Mouse (Mus musculus) kidney, postnatal 25 days (tissue): Measurements from ENCODE around the gene Dmc1.

ENCODE experiments used
- DNase-seq, 2 experiments: peaks; one replicate each; pipeline ENCODE4 v3.0.0; 2021; ENCODE audit warnings: mixed read lengths in 2 of 2

Gene Dmc1

DNA sequence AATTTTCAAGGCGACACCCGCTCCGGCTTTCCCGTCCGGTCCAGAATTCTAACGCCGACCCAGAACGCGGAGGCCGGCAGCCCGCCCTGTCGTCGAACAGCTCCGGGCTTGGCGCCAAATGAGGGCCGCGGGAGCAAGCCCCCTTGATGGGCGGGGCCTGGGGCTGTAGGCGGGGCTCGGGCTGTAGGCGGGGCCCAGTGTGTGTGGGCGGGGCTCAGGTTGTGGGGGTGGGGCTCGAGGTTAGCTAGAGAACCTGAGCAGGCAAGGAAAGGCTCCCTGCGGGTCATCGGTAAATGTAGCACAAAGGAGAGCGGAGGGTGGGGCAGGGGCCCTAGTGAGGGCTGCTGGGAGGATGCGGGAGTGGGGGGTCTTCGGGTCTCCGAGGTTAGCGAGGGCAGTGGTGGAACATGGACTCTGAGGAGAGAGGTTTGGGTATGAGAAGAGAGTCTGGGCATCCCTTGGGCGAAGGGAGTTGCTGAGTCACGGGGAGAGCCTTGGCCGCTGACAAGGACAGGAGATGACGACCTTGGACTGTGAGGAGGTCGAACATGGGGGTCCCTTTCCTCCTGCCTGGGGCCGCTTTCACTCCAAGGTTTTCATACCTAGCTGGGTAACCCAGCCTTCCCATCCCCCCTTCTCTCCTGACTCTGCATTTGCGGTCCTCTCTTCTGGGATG lies at the start of gene Dmc1:
Gene Dmc1 (minus strand): TSS at position 120 of the 676 bp plus-strand sequence.
- DNase-seq: peak; percentile 50 to 56

DNA sequence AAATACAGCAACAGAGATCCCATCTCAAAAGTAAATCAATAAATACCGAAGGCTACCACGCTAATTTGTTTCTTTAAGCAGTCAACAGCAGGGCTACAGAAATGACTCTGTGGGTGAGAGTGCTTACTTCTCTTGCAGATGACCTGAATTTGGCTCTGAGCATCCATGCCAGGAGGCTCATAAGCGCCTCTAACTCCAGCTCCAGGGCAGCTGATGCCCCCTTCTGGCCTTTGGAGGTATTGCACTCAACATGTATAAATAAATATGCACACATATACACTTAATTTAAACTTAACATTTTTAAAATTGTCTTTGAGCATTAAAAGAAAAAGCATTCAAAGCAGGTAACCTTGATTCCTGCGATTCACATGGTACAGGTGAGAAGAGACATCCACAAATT lies 46.6 kb upstream of the Dmc1 start:
- DNase-seq: peak in 1 of 2 experiments; percentile 14

DNA sequence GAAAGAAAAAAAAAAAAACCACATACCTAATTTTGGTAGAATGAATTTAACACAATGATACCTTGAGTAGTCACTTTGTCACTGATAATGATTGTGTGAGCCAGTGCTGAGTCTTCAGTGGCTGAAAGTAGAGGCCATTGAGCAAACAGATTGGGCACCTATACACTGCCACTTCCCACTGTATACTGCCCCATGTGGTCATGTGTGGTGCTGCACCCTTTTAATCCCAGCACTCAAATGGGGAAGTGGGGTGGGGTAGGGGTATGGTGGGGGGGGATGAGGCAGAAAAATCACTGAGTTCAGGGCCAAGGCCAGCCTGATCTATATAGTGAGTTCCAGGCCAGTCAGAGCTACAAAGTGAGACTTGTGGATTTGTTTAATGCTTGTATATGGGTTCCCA lies 45.7 kb upstream of the Dmc1 start:
- peak in 1 of 2 experiments; percentile 58 for DNase-seq

DNA sequence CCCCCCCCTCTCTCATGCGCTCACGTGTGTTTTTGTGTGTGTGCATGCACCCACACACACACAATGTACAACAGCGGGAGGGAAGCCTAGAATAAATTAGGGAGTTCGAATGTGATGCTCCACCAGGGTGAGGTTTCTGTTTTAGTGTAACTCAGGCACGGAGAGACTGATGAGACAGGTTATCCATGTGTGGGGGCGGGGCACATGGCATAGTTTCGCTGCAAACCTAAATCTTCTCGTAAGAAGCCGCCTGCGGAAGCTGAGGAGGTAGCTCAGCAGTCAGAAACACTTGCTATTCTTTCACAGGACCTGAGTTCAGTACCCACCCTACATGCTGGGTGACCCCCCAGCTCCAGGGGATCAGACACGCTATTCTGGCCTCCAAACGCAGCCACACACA lies 43.2 kb upstream of the Dmc1 start:
- no peak for DNase-seq

DNA sequence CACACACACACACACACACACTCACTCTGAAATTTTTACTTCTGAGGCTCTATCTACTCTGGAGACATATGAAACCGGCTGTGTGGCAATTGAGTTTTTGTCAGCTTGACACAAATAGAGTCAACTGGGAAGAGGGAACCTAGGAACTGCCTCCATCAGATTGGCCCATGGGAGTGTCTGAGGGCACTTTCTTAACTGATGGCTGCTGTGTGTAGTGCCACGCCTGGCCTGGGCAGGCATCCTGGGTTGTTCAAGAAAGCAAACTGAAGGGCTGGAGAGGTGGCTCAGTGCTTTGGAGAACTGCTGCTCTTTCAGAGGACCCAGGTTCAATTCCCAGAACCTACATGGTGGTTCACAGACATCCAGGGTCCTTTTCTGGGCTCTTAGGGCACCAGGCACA lies 40.6 kb upstream of the Dmc1 start:
- no peak for DNase-seq

DNA sequence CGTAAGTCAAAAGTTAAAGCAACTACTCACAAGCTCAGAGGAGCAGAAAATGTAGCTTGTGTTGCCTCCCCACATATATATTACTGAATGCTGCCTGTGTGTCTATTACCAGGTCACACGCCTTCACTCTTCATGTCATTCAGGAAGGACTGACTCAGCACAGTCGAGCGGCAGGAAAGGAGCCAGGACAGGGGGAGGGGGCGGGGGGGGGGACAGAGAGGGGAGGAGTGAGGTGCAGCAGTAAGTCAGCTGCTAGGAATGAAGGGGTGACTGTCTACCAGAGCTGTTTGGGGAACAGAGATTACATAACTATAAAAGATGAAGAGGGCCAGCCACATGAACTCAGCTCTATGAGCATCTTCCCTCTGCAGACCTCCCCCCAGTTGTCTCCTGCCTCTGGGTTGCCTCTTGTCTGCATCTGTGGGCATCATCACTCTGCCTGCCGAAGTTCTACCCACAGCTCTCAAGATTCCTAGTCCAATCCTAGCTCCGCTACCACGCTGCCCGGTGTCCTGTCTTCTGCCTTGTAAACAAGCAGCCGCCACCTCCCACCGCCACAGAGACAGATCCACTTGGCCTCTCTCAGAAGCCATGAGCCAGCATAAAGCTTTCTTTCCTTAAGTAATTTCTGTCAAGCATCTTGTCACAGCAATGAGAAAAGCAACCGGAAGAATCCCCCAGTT lies 36.4 kb upstream of the Dmc1 start:
- no peak for DNase-seq

DNA sequence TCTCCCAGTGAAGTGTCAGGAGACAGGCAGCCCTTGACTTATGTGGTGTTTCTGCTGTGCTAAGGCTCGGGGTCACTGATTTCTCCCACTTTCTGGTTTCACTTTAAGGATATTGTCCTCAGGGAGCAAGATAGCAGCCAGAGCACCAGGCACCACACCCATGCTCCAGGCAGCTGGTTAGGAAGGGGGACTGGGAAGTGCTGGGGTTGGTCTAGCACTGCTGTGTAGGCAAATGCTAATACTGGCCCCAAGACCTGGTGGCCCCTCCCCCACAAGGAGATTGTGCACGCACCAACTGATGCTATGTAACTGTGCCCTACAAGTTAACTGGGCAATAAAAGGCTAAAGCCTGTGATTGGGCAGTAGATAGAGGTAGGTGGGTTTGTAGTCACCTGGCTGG lies 25.6 kb upstream of the Dmc1 start:
- peak in 1 of 2 experiments; percentile 7 for DNase-seq

DNA sequence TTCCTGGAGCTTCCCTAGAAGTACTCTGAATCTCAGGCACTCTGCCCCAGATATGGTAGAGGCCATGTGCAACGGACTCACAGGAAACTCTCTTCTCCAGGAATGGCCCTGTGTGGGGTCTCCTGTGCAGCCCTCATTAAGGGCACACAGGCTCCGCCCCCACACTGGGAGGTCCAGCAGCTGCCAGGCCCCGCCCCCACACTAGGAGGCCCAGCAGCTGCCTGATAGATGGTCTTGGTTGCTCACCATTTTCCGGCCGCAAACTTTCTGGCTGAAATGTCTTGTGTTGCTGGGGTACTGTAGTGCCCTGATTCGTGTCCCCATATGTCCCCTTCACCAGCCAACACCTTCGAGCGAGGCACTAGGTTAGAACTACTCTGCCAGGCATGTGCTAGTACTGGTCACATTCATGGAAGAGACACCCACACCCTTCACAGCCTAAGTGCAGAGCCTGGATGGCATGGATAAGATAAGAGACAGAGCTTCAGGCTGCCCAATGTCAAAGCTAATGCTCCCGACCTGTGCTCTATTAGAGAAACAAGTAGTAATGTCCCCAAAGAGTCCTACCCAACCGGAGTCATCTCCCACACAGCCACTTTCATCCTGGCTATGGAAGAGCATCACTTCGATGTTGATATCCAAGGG lies 15.0 kb upstream of the Dmc1 start:
- no peak for DNase-seq

DNA sequence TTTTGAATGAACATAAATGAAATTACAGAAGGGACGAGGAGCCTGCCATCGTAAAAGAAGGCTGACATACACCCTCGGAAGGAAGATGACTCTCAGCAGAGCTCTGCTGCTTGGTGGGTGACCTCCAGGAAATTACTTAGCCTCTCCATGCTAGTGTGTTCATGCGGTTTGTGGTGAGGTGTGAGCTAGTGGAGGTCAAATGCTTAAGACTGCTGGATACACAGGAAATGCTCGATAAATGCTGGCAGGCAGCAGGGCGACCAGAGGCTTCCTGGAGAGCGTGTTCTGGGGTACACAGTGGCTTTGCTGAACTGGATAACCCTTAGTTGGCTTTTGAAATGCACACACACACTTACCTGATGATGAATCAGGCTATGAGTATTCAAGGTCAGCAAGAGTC lies 13.5 kb upstream of the Dmc1 start:
- DNase-seq: no peak

DNA sequence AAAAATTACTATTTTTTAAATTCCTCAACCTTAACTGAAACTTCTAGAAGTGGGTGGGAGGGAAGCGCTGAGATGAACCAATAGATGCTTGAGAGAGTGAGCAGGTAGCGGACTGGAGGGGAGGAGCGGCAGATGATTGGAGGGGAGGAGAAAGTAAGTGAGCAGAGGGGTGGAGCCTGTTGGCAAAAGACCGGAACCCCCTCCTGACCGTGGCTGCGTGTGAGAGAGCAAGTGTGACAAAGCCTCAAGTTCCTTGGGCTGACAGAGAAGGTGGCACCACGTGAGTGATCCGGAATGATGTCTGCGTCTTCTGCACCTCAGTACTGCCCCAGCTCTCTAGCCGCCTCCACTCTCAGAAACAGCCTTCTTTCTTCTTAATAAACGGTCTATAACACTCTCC lies 12.2 kb upstream of the Dmc1 start:
- no peak for DNase-seq

DNA sequence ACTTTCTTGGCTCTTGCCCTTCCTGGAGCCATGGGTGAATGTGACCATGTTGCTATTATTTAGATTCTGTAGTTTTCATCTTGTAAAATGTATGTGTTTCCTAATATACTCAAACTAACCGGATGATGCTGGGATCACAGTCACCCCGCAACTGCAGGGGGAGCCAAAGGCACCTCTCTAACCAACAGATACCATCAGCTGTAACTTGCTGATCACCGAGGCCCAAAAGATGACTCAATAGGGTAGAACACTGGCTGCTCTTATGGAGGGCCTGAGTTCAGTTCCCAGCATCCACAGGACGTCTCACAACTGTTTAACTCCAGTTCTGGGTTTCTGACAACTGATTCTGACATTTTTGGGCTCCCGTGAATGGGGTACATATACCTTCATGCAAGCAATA lies 11.8 kb upstream of the Dmc1 start:
- no peak for DNase-seq

DNA sequence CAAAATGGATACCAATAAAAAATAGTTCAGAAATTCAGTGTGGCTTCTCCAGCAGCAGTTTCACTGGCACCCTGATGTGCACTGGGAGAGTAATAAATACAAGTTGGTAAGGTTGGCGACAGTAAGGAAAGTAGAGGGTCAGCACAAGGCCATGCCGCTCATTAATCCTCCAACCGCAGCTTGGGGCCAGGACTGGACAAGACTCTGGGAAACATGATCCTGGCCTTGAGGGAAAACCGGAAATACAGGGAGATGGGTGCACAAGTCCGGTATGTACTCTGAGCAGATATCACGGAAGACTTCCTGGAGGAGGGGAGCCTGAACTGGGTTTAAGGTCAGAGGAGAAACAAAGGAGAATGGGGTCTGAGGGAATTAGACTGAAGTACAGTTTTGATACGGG lies 10.6 kb upstream of the Dmc1 start:
- DNase-seq: no peak

DNA sequence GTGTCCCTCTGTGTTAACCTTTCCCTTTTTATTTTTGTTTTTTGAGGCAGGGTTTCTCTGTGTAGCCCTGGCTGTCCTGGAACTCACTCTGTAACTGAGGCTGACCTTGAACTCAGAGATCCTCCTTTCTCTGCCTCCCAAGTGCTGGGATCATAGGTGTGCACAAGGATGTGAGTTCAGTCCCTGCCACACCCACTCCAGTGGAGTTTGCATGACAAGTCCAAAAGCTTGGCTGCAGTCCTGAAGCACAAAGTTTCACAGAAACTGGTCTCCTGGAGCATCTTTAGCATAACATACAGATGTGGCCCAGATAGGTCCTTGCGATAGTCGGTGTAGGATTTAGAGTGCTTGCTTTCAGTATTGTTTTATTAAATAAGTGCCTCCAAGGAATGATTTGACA lies 4.3 kb upstream of the Dmc1 start:
- DNase-seq: no peak

DNA sequence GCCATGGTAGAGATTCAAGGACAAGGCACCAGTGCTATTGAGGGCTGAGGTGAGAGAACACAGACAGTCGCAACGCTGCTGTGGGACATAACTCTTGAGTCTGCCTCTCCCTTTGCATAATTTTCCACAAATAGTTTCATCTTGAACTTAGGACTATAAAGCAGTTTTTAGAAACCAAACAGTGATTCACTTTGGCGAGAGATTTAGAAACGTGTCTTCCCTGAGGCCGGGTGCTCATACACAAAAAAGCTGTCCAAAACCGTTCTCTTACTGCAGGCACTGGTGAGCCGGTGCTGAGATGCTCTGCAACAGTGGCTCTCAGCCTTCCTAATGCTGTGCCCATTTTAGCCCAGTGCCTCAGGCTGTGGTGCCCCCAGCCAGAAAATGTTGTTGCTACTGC lies 3.3 kb upstream of the Dmc1 start:
- no peak for DNase-seq

DNA sequence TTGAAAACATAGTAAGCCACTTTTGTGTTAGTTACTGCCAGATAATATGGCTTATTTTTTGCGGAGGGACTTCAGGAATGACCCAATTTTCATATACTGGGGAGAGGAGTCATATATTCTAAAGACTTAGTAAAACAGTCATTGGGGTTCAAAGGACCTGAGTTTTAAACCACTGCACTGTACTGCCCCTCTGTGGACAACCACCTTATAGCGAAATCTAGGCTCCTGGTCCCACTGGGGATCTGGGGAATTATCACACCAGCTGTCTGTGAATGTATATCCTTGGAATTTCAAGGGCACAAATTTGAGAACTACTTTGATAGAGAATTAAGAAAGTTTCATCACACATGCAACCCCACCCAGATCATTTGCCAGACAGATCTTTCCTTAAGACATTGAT lies 2.8 kb upstream of the Dmc1 start:
- DNase-seq: peak in 1 of 2 experiments; percentile 14

DNA sequence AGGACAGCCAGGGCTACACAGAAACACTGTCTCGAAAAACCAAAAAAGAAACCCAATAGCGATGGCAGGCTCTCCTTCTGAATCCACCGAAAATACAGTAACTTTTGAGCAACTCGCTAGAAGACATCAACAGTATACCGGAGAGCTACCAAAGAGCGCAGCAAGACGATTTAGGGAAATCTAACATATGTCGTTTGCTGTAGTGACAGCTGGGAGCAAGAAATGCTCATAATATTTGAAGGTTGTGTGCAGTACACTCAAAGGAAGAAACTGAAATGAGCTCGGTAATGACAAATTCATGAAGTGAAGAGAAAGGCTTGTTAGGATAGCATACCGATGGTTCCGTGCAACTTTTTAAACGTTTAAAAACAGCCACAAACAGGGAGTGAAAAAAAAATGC lies 1.3 kb upstream of the Dmc1 start:
- DNase-seq: no peak

DNA sequence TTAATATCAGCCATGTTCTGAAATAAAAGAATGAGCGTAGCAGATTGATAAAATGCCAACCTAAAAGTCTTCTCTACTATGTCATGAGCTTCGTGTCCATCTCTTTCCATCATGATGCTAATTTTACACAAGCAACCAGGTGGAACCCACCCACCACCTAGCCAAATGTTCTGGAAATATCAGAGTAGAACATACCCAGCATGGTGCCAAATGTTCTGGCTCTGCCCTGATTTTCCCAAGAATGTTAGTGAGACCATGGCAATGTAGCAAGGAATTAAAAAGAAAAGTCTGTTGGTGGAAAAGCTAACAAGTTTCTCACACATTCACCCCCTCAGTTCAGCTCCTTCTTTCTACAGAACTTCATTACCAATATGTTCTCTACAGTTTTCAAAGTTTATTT lies 4.7 kb downstream of the Dmc1 start:
- no peak for DNase-seq

DNA sequence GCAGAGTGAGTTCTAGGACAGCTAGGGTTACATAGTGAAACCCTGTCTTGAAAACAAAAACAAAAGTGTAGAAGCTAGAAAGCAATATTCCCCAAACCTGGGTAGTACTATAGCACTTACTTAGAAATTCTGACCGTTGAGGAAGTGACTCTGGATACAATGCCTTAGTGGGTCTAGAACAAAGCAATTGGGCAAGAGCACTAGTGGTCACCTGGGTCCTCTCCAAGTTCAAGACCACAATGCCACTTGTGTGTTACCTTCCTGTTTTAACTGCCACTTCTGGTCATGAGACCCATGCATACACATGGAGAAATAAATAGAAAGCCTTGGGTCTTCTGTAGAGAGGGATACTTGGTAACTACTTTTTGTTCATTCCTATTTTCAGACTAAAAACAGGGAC lies 6.2 kb downstream of the Dmc1 start:
- DNase-seq: no peak

DNA sequence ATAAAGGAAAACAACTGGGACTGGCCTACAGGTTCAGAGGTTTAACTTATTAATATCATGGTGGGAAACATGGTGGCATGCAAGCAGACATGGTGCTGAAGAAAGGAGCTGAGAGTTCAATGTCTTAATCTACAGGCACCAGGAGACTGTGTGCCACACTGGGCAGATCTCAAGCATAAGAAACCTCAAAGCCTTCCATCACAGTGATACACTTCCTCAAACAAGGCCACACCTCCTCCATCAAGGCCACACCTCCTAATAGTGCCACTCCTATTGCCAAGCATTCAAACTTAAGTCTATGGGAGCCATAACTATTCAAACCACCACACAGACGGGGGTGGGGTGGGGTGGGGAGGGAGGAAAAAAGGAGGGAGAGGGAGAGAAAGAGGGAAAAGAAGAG lies 23.3 kb downstream of the Dmc1 start:
- no peak for DNase-seq

DNA sequence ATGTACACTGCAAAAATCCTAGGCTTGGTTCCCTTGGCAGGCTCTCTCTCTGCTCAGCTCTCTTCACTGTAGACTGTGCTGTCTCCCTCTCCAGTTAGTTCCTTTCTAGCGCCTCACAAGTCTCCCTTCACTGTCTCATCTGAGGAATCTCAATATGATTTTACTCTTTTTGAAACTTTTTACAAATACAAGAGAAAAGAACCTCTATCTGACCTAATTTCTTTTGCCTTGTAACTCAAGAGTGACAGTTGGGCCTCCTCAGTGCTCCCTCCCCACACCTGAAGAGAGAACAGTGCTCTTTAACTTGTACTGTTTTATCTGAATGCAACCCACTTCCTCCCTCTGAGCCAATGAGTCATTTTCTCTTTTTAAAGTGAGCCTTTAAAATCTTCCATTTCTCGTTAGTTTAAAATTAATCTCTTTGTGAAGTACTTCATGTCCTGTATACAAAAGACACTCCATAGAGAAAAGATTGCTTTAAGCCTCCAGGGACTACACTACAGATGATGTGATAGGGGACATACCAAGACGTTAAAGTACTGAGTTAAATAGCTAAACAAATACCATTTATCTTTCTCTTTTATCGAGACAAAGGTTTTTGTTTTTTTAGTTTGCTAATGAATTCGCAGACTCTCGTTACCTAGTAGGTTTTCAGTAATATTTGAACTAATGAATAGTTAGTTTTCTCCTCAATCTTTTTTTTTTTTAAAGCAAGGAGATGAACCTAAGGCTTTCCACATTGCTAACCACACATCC lies 27.1 kb downstream of the Dmc1 start:
- no peak for DNase-seq

DNA sequence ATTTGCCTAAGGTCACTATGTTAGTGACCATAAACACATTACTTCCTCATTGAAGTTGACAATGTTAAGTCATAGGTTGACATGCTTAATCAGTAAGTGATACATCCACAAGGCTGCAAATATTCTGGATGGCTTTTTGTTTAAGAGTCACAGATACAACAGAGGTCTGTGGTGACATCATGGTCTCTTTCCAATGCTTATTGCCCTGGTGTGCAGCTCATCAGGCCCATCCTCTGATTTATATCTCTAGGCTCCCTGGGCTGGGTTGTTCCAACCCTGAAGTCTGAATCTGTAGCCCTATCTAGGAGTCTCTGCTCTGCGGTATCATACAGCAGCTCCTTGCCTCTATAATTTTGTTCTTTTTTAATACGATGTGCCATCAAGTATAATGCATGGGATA lies 28.0 kb downstream of the Dmc1 start:
- DNase-seq: no peak

DNA sequence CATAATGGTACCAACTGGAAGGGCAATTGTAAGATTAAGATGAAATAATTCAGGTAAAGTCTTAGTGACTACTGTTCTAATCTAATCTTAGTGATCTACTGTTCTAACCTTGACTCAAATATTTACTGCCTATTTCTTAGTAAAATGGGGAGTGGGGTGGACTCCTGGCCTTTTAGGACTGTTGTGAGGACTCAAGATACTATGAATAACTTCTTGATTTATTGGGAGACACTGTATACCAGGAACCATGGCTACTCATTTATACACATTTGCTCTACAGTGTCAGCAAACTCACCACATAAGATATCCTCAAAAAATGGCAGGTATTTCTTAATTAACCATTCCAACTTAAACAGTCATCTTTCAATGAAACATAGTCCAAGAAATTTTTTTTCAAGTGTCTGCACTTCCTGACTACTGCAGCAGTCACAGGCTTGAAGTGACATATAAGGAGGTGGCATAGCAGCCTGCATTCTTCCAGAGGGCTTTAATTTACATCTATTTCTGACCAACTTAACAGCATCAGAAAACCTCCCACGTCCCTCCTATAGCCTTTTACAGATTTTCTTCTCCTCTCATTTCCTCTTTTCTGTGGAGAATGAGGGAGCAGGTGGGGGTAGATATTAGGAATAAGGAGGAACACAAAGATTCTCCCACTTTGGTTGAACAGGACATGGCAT lies 29.2 kb downstream of the Dmc1 start:
- DNase-seq: no peak

DNA sequence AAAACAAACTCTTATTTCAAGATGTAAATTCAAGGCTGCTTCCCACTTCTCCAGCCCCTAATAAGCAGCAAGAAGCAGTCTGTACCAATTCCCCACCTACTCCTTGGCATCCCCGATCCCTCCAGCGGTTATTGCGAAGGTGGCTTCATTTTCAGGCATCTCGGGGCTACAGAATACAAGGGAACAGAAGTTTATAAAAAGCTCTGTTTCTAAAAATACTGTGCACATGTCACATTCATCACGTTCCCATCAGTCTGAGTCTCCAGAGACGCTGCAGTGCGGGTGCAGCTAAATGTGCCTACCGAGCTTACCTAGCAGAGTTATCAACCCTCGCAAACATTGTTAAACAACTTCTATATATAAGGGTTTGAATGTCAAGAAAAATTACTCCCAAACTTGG lies 42.5 kb downstream of the Dmc1 start:
- no peak for DNase-seq
